Mouse (Mus musculus) lung, embryonic 16.5 days (tissue): ENCODE results near the gene Adgrf2. TPM values are rescaled to one million over a fixed set of nuclear protein-coding genes. Genes with fewer than 3 reads are reported as not detected.

ENCODE experiments used
- polyA plus RNA-seq: library from polyadenylated mRNA; unstranded; fragments of >200 nt; fragmentation: Nextera tagmentation; extraction: Ambion mirVana; gene quantifications from 2 replicates; pipeline ENCODE4 v1.2.1, GENCODE M21; 2015

Adgrf2 gene
- polyA plus RNA-seq, 1 experiment from 2014 or later = not detected

Other genes with a start within 250 kb of the Adgrf2 start
- not detected in 2 replicates for gene Opn5, start 130.8 kb downstream of the Adgrf2 start, polyA plus RNA-seq
- 0.09 TPM in 1 of 2 replicates, not detected in the other for gene Adgrf4, start 49.9 kb downstream of the Adgrf2 start, polyA plus RNA-seq
- gene Cd2ap, start 134.5 kb upstream of the Adgrf2 start, polyA plus RNA-seq = 24.2 TPM in 2 replicates